Mouse (Mus musculus) heart, adult 2 months (tissue): ENCODE data around the gene Nfkbib. TPM values are rescaled to one million over a fixed set of nuclear protein-coding genes. Genes with fewer than 3 reads are reported as not detected.
A peak's percentile ranks its signal among the peaks of the same experiment; 100 is the strongest.

ENCODE experiments used
- DNase-seq, 2 experiments: peaks; one replicate each; pipeline ENCODE4 v3.0.0; 2021
- H3K27ac ChIP-seq: fragments of 200-600 bp; 2 replicates; pipeline ENCODE4 v1.8.1; 2022
- H3K27me3 ChIP-seq: fragments of 200-500 bp; 2 replicates; pipeline ENCODE4 v1.6.1; 2012; ENCODE audit warnings: mild to moderate bottlenecking, low read length, inconsistent platforms, mixed read lengths; ENCODE audit not compliant: control insufficient read depth, insufficient read depth
- H3K36me3 ChIP-seq: fragments of 200-500 bp; 2 replicates; pipeline ENCODE4 v1.6.1; 2012; ENCODE audit warnings: low read length, inconsistent platforms; ENCODE audit not compliant: control insufficient read depth, insufficient read depth
- H3K4me1 ChIP-seq: fragments of 200-500 bp; 2 replicates; pipeline ENCODE4 v1.6.1; 2011; ENCODE audit warnings: low read length; ENCODE audit not compliant: control insufficient read depth, insufficient read depth
- H3K4me3 ChIP-seq: fragments of 200-600 bp; 2 replicates; pipeline ENCODE4 v1.8.1; 2022
- H3K79me2 ChIP-seq: fragments of 200-500 bp; replicated peaks from 2 replicates; pipeline ENCODE4 v1.6.1; 2012; ENCODE audit warnings: mild to moderate bottlenecking, inconsistent platforms, low read length, moderate library complexity, mixed read lengths; ENCODE audit not compliant: control insufficient read depth, insufficient read depth
- H3K9ac ChIP-seq: fragments of 200-500 bp; 2 replicates; pipeline ENCODE4 v1.6.1; 2012; ENCODE audit warnings: low read depth, mild to moderate bottlenecking, control low read depth, inconsistent platforms, low read length, mixed read lengths
- CTCF ChIP-seq: fragments of 200-600 bp; IDR thresholded peaks from 2 replicates; pipeline ENCODE4 v1.8.1; 2022; ENCODE audit warnings: antibody characterized with exemption, mild to moderate bottlenecking, moderate library complexity
- EP300 ChIP-seq: fragments of 200-500 bp; IDR thresholded peaks from 2 replicates; pipeline ENCODE4 v1.6.1; 2011; ENCODE audit warnings: low read depth, low read length, control low read depth; ENCODE audit not compliant: insufficient read depth
- POLR2A ChIP-seq: fragments of 200-500 bp; IDR thresholded peaks from 2 replicates; pipeline ENCODE4 v1.6.1; 2011; ENCODE audit warnings: mild to moderate bottlenecking, low read depth, low read length, control low read depth; ENCODE audit not compliant: insufficient read depth
- WGBS: fragments of 180-500 bp; shearing (Covaris S2); methylation state at CpG from one replicate; pipeline ENCODE4 v1.1.7; 2018; 5-methylcytosine and 5-hydroxymethylcytosine counted together
- intact Hi-C: fragments of 180-260 bp; cut with DNase I; formaldehyde crosslinking; loops from one replicate; pipeline ENCODE4 v1.15.1; 2025
- polyA plus RNA-seq: library from polyadenylated mRNA; depleted of rRNA; stranded (reverse); fragments of >200 nt; gene quantifications from 2 replicates; pipeline ENCODE4 v1.2.3, GENCODE M21; 2012
- total RNA-seq, 2 experiments: library from RNA; stranded (reverse); gene quantifications; 2 replicates each; pipeline ENCODE4 v1.2.3; 2021

Gene Nfkbib
- total and polyA plus RNA-seq, 3 experiments, result 25.1 to 31.6 (median 27.8) TPM

- Histone ChIP-seq H3K4me3 (no peak overlapping the region), H3K9ac (no peak overlapping the region), H3K4me1 (peaks cover 4% of the 10 kb centered on the region), H3K27ac (peak overlapping the region; percentile 32), H3K36me3 (no peaks in the 10 kb centered on the region), H3K79me2 (no peaks in the 10 kb centered on the region), H3K27me3 (no peaks in the 10 kb centered on the region)
- TF ChIP-seq POLR2A, result no peak
- TF ChIP-seq EP300, result no peak
- TF ChIP-seq CTCF, result no peak
- 49% methylated on average over 7 of the region's 7 CpGs for WGBS
- intact Hi-C loops, result loop anchor here (1.0 to 2.0 kb wide), 3 partner anchors 16 to 258 kb away; no protein-coding TSS in a partner anchor
- DNase-seq, result peak in 1 of 2 experiments; percentile 56
These were observed 13.5 kb upstream of the Nfkbib start for GRCm38 (mm10) chr7:28780857-28781256.

- peak; percentile 79; the same call in 1 of the 2 replicates for TF ChIP-seq EP300
- peak; percentile 78 for TF ChIP-seq CTCF
- no peak for TF ChIP-seq POLR2A
- WGBS, result 38% methylated on average over 6 of the region's 6 CpGs
- Histone ChIP-seq H3K4me3 (no peak overlapping the region), H3K4me1 (peaks cover 4% of the 10 kb centered on the region), H3K27me3 (no peaks in the 10 kb centered on the region), H3K9ac (no peak overlapping the region), H3K79me2 (no peaks in the 10 kb centered on the region), H3K36me3 (no peaks in the 10 kb centered on the region), H3K27ac (peak overlapping the region; percentile 32)
- intact Hi-C loops, result loop anchor here (1.0 to 2.0 kb wide), 3 partner anchors 17 to 259 kb away; no protein-coding TSS in a partner anchor
- peak; percentile 85 to 88 for DNase-seq
These were observed 12.9 kb upstream of the Nfkbib start for GRCm38 (mm10) chr7:28780067-28780658.

- Histone ChIP-seq H3K9ac (no peak overlapping the region), H3K4me1 (peaks cover 4% of the 10 kb centered on the region), H3K4me3 (no peak overlapping the region), H3K27ac (no peak overlapping the region), H3K27me3 (no peaks in the 10 kb centered on the region), H3K36me3 (no peaks in the 10 kb centered on the region), H3K79me2 (no peaks in the 10 kb centered on the region)
- WGBS, result 80% methylated on average over 9 of the region's 9 CpGs
- DNase-seq, result peak in 1 of 2 experiments; percentile 28
- TF ChIP-seq EP300 (no peak), POLR2A (no peak), CTCF (no peak)
- intact Hi-C loops, result loop anchor here (5.0 kb wide), 1 partner anchor 193 kb away; no protein-coding TSS in a partner anchor
These were observed 11.5 kb upstream of the Nfkbib start for GRCm38 (mm10) chr7:28778825-28779224.

GRCm38 (mm10) chr7:28775129-28775528, 7.8 kb upstream of the Nfkbib start:
- no peak overlapping the region for H3K9ac ChIP-seq
- H3K27me3 ChIP-seq, result no peaks in the 10 kb centered on the region
- 89% methylated on average over 7 of the region's 7 CpGs for WGBS
- H3K4me3 ChIP-seq, result no peak overlapping the region
- peaks cover under 1% of the 10 kb centered on the region for H3K4me1 ChIP-seq
- no peak overlapping the region for H3K27ac ChIP-seq
- DNase-seq, result no peak
- no peaks in the 10 kb centered on the region for H3K36me3 ChIP-seq
- intact Hi-C loops, result loop anchor here (5.0 kb wide), 1 partner anchor 197 kb away; no protein-coding TSS in a partner anchor
- no peak for TF ChIP-seq POLR2A
- TF ChIP-seq EP300, result no peak
- no peak for TF ChIP-seq CTCF
- no peaks in the 10 kb centered on the region for H3K79me2 ChIP-seq

GRCm38 (mm10) chr7:28774164-28774563, 6.9 kb upstream of the Nfkbib start:
- no peak for DNase-seq
- intact Hi-C loops, result no loop called here

GRCm38 (mm10) chr7:28773163-28773562, 5.9 kb upstream of the Nfkbib start:
- no peak for DNase-seq
- Histone ChIP-seq H3K27ac (no peak overlapping the region), H3K27me3 (no peaks in the 10 kb centered on the region), H3K36me3 (no peaks in the 10 kb centered on the region), H3K4me3 (no peak overlapping the region), H3K79me2 (no peaks in the 10 kb centered on the region), H3K9ac (no peak overlapping the region), H3K4me1 (no peaks in the 10 kb centered on the region)
- 63% methylated on average over 3 of the region's 3 CpGs for WGBS
- TF ChIP-seq POLR2A, result no peak
- TF ChIP-seq EP300, result no peak
- no peak for TF ChIP-seq CTCF
- intact Hi-C loops, result no loop called here

More at GRCm38 (mm10) chr7:28774164-28774563, 6.9 kb upstream of the Nfkbib start:
- 82% methylated on average over 12 of the region's 12 CpGs for WGBS
- Histone ChIP-seq H3K36me3 (no peaks in the 10 kb centered on the region), H3K4me1 (no peaks in the 10 kb centered on the region), H3K27ac (no peak overlapping the region), H3K79me2 (no peaks in the 10 kb centered on the region), H3K27me3 (no peaks in the 10 kb centered on the region), H3K9ac (no peak overlapping the region), H3K4me3 (no peak overlapping the region)
- TF ChIP-seq POLR2A, result no peak
- no peak for TF ChIP-seq CTCF
- no peak for TF ChIP-seq EP300
